Mouse (Mus musculus) T-helper 2 cell (primary cell): ENCODE data around the gene Pgpep1.

Experiments
- in situ Hi-C: fragments of 300-600 bp; cut with MboI, MseI; formaldehyde crosslinking; loops from one replicate; pipeline ENCODE4 v1.15.1; 2025; ENCODE audit warnings: high pct_unique_total_duplicates

Gene Pgpep1

GRCm38 (mm10) chr8:70691230-70691629 lies 31.0 kb upstream of the Pgpep1 start:
- in situ Hi-C loops = no loop called here

GRCm38 (mm10) chr8:70689892-70690390 lies 29.8 kb upstream of the Pgpep1 start:
- in situ Hi-C loops = no loop called here

GRCm38 (mm10) chr8:70688136-70688535 lies 27.9 kb upstream of the Pgpep1 start:
- in situ Hi-C loops = no loop called here

- in situ Hi-C loops = no loop called here
Measured at GRCm38 (mm10) chr8:70687576-70687975, 27.4 kb upstream of the Pgpep1 start.

GRCm38 (mm10) chr8:70684291-70684690 lies 24.1 kb upstream of the Pgpep1 start:
- in situ Hi-C loops = no loop called here

GRCm38 (mm10) chr8:70682692-70683091 lies 22.5 kb upstream of the Pgpep1 start:
- in situ Hi-C loops = no loop called here

GRCm38 (mm10) chr8:70682193-70682592 lies 22.0 kb upstream of the Pgpep1 start:
- in situ Hi-C loops = no loop called here

GRCm38 (mm10) chr8:70681410-70681809 lies 21.2 kb upstream of the Pgpep1 start:
- in situ Hi-C loops = no loop called here

- in situ Hi-C loops = no loop called here
Measured at GRCm38 (mm10) chr8:70680039-70680438, 19.9 kb upstream of the Pgpep1 start.

GRCm38 (mm10) chr8:70679404-70679803 lies 19.2 kb upstream of the Pgpep1 start:
- in situ Hi-C loops = no loop called here

- in situ Hi-C loops = no loop called here
Measured at GRCm38 (mm10) chr8:70678679-70679078, 18.5 kb upstream of the Pgpep1 start.

- in situ Hi-C loops = no loop called here
Measured at GRCm38 (mm10) chr8:70677451-70678080, 17.4 kb upstream of the Pgpep1 start.

GRCm38 (mm10) chr8:70675336-70675735 lies 15.1 kb upstream of the Pgpep1 start:
- in situ Hi-C loops = no loop called here

- in situ Hi-C loops = loop anchor here (5.0 to 25.0 kb wide), 2 partner anchors 813 to 1488 kb away; partner anchors contain the start of genes Ano8, Gtpbp3 and Rab8a
Measured at GRCm38 (mm10) chr8:70674716-70675115, 14.5 kb upstream of the Pgpep1 start.

GRCm38 (mm10) chr8:70674109-70674508 lies 13.9 kb upstream of the Pgpep1 start:
- in situ Hi-C loops = loop anchor here (5.0 to 25.0 kb wide), 2 partner anchors 813 to 1488 kb away; partner anchors contain the start of genes Ano8, Gtpbp3 and Rab8a

GRCm38 (mm10) chr8:70673079-70673856 lies 13.1 kb upstream of the Pgpep1 start, which contains the start of gene Lsm4:
Gene Lsm4 (plus strand): TSS chr8:70673248.
- in situ Hi-C loops = loop anchor here (5.0 to 25.0 kb wide), 2 partner anchors 814 to 1489 kb away; partner anchors contain the start of genes Ano8, Gtpbp3 and Rab8a

- in situ Hi-C loops = loop anchor here (5.0 to 25.0 kb wide), 2 partner anchors 815 to 1490 kb away; partner anchors contain the start of genes Ano8, Gtpbp3 and Rab8a
Measured at GRCm38 (mm10) chr8:70672325-70673078, 12.3 kb upstream of the Pgpep1 start.

GRCm38 (mm10) chr8:70671615-70672324 lies 11.6 kb upstream of the Pgpep1 start:
- in situ Hi-C loops = loop anchor here (5.0 to 25.0 kb wide), 2 partner anchors 816 to 1491 kb away; partner anchors contain the start of genes Ano8, Gtpbp3 and Rab8a

GRCm38 (mm10) chr8:70667071-70667470 lies 6.9 kb upstream of the Pgpep1 start:
- in situ Hi-C loops = loop anchor here (25.0 kb wide), 1 partner anchor 1495 kb away; the partner anchor contains the start of gene Rab8a

GRCm38 (mm10) chr8:70665599-70665998 lies 5.4 kb upstream of the Pgpep1 start:
- in situ Hi-C loops = loop anchor here (25.0 kb wide), 1 partner anchor 1497 kb away; the partner anchor contains the start of gene Rab8a

GRCm38 (mm10) chr8:70664631-70665030 lies 4.4 kb upstream of the Pgpep1 start:
- in situ Hi-C loops = loop anchor here (5.0 to 25.0 kb wide), 2 partner anchors 48 to 1498 kb away; partner anchors contain the start of gene Rab8a
